Mouse (Mus musculus): ENCODE measurements around the gene Cacnb1.

Gene Cacnb1

DNA sequence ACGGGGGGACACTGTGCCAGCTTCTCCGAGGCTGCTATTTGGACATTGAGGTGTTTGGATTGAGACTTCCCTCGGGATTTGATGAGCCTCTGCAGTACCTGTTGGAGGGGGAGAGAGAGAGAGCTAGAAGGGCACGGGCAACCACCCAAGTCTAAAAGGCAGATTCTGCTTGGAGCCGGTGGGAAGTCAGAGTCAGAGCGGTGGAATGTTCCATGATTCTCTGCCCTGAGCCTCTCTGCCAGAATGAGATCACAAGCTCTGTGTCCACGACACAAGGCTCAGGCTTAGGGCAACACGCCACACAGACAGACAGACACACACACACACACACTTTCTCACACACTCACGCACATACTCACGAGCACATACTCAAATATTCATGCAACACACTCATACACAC lies 17.1 kb downstream of the Cacnb1 start:
- no peak for DNase-seq

- no peak for DNase-seq
Observed at GRCm38 (mm10) chr11:98005076-98005475, 17.8 kb downstream of the Cacnb1 start.

DNA sequence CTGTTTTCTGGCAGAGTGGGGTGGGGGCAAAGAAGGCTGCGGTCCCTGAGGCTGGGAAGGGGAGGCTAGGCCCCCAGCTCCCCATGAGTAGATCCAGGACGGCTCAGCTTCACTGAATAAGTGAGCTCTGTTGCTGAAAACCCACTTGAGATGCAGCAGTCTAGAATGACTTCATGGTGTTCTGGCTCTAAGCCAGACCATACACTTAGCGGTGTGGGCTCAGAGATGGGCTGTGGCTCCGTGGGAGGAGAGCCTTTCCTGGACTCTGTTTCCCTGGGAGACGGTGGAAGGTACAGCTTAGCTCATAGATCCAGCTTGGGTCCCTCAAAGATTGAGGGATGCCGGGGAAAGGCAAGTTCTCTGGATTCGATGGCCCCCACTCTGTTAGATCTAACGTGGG lies 18.7 kb downstream of the Cacnb1 start:
- peak; percentile 73 for DNase-seq

DNA sequence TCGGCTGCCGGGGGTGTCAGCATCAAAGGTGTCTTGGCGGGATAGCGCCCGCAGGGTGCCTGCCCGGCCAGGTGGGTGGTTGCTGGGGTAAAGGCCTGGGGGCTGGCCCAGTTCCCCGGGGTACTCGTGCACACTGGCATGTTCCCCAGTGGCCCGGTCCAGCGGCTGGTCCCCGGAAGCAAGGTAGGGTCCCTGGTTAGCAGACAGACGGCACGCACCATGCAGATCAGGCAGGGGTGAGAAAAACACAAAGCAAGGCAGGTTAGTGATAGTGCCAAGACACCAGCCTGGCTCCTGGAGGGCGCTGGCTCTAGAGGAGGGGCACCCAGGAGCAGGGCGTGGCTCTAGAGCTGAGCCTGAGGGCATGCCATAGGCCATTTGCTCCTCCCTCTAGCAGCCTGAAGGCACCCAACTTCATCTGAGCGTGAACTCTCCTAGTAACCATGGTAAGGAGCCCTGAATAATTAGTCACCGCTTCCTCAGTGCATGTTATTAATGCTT lies 19.6 kb downstream of the Cacnb1 start:
- DNase-seq, result peak; percentile 30

DNA sequence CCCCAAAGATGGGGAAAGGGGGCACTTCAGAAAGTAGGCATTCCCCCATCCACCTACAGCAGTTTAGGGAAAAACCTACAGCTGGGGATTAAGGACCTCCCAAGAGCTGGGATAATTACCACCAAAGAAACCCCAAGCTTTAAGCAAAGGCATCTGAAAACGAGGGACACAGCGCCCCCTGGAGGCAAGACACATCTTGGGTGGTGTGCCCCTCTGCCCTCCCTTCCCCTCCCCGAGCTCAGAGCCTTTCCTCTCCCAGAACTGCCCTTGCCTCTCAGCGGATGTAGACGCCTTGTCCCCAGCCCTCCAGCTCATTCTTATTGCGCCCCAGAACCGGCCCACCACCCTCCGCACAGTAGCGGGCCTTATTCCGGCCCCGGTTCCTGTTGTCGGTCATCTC lies 20.2 kb downstream of the Cacnb1 start:
- DNase-seq, result peak; percentile 56

- DNase-seq, result no peak
Observed at GRCm38 (mm10) chr11:98001986-98002385, 20.8 kb downstream of the Cacnb1 start.

GRCm38 (mm10) chr11:98001351-98001824 lies 21.4 kb downstream of the Cacnb1 start:
- no peak for DNase-seq

DNA sequence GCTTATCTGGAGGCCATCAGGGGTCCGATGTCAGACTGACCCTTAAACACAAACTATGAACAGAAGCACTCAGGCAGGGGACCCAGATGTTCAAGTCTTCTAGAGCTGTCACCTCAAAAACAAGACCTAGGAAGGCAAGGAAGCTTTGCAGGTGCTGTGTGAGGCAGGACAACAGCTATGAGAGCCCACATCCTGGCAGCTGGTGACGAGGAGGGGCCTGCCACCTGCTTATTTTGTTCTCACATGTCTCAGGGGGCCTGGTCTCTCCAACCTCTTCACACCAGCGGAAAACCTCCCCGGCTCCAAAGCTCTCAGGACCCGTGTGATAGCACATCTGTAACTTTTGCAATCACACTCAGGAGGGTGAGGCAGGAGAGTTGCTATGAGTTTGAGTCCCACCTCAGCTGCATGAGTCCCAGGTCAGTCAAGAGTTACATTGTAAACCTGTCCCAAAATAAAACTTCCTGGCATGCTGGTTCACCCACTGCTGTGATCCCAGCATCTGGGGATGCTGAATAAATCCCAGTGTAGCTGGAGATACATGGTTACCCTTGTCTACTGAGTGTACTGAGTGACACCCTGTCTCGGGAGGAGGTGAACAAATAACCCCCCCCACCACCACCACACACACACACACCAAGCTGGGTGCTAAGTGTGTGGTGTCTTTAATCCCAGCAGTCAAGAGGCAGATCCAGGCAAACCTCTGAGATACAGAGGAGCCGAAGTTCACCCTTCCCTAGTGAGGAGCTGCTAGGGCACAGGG lies 22.3 kb downstream of the Cacnb1 start:
- DNase-seq, result no peak

GRCm38 (mm10) chr11:97999748-98000147 lies 23.1 kb downstream of the Cacnb1 start:
- DNase-seq, result no peak

- DNase-seq, result peak; percentile 27
Observed at GRCm38 (mm10) chr11:97998898-97999608, 23.8 kb downstream of the Cacnb1 start.

DNA sequence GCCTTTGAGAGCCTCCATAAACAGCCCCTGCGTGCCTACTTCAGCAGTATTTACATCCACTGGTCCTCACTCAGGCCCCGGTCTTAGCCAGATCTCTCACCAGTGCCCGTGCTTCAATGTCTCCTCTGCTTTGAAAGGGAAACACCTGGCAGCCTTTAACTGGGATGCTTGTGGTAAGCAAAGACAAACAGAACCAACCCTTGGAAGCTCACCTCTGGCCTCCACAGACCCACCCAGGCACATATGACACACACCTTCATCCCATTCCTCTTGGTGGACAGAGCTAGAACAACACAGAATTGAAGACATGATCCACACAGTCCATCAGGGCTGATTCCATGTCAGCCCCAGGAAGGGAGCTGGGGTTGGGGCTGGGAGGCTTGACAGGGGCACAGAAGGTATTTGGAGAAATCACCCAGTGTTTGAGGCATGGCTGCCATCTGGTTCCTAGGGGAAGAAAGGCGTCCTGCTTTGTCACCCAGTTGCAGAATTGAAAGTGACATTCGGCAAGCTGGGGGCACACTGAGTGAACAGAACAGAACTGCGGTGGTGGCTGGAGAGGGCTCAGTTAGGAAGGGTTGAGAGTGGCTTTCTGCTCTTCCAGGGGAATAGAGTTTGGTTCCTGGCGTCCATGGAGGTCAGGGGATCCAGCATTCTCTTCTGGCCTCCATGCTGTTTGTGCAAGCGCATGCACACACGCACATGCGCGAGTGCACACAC lies 24.6 kb downstream of the Cacnb1 start:
- DNase-seq, result no peak

GRCm38 (mm10) chr11:97997387-97997960 lies 25.4 kb downstream of the Cacnb1 start:
- DNase-seq, result no peak

DNA sequence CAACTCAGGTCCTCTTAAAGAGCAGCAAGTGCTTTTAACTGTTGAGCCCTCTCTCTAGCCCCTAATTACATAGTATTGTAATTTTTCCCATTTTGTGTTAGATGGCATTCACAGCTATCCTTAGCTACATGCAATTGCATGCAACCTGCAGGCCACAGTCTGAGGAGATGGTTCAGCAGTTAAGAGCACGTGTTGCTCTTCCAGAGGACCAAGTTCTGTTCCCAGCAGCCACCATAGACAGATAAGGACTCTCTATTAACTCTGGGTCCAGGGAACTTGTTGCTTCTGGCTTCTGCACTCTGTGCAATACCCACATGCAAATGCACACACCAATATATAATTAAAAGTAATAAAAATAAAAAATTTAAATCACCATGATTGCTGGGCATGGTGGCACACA lies 26.1 kb downstream of the Cacnb1 start:
- no peak for DNase-seq

GRCm38 (mm10) chr11:97995564-97996288 lies 27.1 kb downstream of the Cacnb1 start, which contains the start of gene Arl5c:
Gene Arl5c, minus strand, starts transcription at chr11:97996181.
- DNase-seq, result peak; percentile 28

GRCm38 (mm10) chr11:97994539-97995100 lies 28.2 kb downstream of the Cacnb1 start:
- peak; percentile 58 for DNase-seq

DNA sequence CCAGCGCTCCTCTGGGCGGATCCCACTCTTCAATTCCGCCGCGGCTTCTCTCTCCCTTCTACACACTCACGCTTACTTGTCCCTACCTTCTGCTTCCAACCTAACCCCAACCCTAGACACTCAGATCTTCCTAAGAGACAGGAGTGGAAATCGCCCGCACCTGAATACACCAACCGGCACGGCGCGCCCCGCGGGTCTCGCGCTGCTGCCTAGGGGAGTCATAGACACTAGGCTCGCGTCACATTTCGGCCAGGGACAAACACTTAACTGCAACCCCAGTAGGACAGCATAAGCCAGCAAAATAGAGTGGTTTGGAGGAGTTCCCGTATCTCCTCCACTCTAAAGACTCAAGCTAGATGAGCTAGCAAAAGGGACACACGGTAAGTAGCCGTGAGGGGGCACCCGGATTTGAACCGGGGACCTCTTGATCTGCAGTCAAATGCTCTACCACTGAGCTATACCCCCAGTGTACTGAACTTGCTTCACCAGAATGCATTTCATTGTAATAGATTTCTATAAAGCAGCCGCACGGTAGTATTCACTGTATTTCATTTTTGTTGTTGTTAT lies 34.2 kb downstream of the Cacnb1 start:
- DNase-seq, result peak; percentile 83

GRCm38 (mm10) chr11:97987551-97988526 lies 35.0 kb downstream of the Cacnb1 start:
- peak; percentile 92 for DNase-seq

- no peak for DNase-seq
Observed at GRCm38 (mm10) chr11:97986738-97987465, 35.9 kb downstream of the Cacnb1 start.
